Mouse (Mus musculus) gastrocnemius, adult 8-10 months (tissue): ENCODE results near the gene Gm27029. TPM values are rescaled to one million over a fixed set of nuclear protein-coding genes. Genes with fewer than 3 reads are reported as not detected.
"Not testable (repeated sequence)": the region's sequence is repeated elsewhere in the genome, so short reads cannot be mapped to it uniquely, and the experiment has no call there.

Experiments used
- DNase-seq, 2 experiments: peaks; one replicate each; pipeline ENCODE4 v3.0.0; 2022; ENCODE audit warnings: low spot score in 2 of 2
- total RNA-seq, 4 experiments: library from RNA; stranded (reverse); gene quantifications; 2 replicates each; pipeline ENCODE4 v1.2.4; 2022

Gm27029 gene
- total RNA-seq, 4 experiments from 2014 or later, result 4.4 to 13.0 (median 8.2) TPM

DNA sequence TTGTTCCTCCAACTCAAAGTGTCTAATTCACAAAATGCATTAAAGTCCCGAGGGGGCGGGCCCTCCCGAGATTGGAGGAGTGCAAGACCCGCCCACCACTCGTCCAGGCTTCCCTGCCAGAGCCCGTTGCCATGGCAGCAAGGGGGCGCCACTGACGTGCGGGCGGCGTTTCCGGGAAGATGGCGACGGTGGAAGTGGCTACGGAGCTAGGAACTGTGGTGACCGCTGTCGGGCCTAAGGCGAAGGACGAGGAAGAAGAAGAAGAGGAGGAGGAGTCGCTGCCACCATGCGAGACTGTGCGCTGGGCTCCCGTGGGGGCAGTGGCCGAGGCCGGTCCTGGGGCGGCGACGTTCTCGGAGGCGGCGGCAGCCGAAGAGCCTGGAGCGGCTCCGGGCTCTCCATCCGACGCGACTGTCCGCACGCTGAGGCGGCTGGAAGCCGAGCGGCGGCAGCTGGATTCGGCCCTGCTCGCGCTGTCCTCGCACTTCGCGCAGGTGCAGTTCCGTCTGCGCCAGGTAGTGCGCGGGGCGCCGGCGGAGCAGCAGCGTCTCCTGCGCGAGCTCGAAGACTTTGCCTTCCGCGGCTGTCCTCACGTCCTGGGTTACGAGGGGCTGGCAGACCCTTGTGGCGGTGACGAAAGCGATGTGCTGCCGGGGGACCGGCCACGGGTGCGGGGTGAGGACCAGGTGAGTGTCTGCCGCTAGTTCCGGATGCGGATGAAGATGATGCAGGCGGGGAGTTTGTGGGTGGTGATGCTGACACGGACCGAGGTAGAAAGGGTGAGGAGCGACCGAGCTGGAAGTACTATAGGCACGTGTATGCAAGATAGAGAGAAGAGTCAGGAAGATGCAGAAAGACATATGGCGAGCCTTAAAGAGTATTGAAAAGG, 573 bp upstream of the Gm27029 start, which contains the start of the genes Rundc1 and Ptges3l:
Rundc1 (plus strand) TSS at position 161 of the 889 bp plus-strand sequence.
Ptges3l (minus strand) TSS at position 409 of the 889 bp plus-strand sequence.
- peak; percentile 96 for DNase-seq

GRCm38 (mm10) chr11:101420148-101420547, 4.4 kb downstream of the Gm27029 start:
- DNase-seq, result no peak

DNA sequence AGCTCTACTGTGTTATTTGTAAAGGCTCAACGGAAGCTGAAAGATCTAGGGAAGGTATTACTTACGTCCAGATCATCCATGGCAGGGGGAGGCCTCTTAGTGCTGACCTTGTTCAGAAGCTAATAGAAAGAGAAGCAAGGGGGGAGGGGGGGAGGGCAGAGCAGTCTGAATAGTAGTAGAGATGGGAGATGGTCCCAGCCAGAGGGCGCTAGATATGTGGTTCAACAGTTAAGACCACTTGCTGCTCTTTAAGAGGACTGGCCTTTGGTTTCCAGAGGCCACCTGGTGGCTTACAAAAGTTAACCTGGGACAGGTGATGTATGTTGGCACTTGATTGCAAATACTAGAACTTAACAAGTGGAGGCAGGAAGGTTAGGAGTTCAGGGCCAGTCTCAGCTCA, 5.0 kb downstream of the Gm27029 start:
- DNase-seq, result no peak

GRCm38 (mm10) chr11:101418991-101419390, 5.6 kb downstream of the Gm27029 start:
- no peak for DNase-seq

GRCm38 (mm10) chr11:101417101-101417855, 7.3 kb downstream of the Gm27029 start, which contains the start of gene Aarsd1:
Gene Aarsd1, minus strand, starts transcription at chr11:101417615.
- DNase-seq, result peak; percentile 67 to 77

- no peak for DNase-seq
Measured at GRCm38 (mm10) chr11:101416433-101417100, 8.0 kb downstream of the Gm27029 start.

DNA sequence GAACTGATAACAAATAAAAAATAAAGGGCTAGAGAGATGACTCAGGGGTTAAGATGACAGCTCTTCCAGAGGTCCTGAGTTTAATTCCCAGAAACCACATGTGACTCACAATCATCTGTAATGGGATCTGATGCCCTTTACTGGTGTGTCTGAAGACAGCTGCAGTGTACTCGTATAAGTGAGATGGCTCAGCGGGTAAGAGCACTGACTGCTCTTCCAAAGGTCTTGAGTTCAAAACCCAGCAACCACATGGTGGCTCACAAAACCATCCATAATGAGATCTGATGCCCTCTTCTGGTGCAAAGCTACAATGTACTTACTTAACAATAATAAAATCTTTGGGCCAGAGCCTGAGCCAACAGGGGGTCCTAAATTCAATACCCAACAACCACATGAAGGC, 9.3 kb downstream of the Gm27029 start:
- DNase-seq, result no peak

- peak; percentile 28 to 32 for DNase-seq
Measured at GRCm38 (mm10) chr11:101395110-101395509, 29.5 kb downstream of the Gm27029 start.

- DNase-seq, result no peak
Measured at GRCm38 (mm10) chr11:101381817-101382216, 42.8 kb downstream of the Gm27029 start.

- no peak for DNase-seq
Measured at GRCm38 (mm10) chr11:101378926-101379325, 45.7 kb downstream of the Gm27029 start.

GRCm38 (mm10) chr11:101378196-101378595, 46.4 kb downstream of the Gm27029 start:
- not testable (repeated sequence) for DNase-seq

DNA sequence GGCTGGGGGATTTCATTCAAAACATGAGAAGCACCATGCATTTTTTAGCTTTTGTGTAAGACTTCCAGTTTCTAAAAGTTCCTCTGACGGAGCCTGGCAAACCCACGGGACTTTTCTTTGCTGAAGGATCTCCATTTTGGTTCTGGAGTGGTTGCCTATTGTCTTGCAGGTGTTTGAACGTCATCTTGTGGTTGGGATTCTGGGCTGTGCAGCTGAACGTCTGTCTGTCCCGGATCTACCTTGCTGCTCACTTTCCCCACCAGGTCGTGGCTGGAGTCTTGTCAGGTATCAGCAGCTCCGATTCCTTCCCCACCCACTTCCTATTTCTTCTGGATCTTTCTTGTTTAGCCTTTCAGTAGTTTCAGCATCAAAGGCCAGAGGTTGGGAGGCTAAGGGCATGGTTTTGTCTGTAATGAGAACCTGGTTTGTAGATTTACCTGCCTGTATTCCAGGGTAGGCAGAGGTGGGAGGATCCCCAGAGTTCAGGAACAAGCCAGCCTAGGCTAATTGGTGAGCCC, 50.1 kb downstream of the Gm27029 start:
- DNase-seq, result no peak

- no peak for DNase-seq
Measured at GRCm38 (mm10) chr11:101370141-101370540, 54.5 kb downstream of the Gm27029 start.

DNA sequence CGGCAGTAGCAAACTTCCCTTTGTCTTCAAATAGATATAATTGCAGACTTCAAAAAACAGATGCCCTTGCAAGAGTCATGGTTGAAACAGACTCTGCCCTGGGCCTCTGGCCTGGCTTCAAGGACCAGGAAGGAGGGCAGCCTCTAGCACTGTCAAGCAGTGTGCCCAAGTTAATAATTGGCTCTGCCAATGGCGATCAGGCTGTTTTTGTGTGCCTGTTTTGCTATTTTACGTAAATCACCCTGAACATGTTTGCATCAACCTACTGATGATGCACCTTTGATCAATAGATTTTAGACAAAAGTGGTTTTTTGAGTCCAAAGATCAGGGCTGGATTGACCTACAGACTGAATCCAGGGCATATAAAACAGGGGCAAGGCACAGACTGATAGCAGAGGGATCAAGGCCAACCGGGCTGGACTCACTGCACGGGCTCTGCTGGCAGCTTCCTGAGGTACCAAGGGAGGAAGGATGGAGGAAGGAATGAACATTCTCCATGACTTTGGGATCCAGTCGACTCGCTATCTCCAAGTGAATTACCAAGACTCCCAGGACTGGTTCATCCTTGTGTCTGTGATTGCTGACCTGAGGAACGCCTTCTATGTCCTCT, 57.2 kb downstream of the Gm27029 start, which contains the start of gene G6pc:
G6pc (plus strand) TSS at position 236 of the 610 bp plus-strand sequence.
- no peak for DNase-seq

DNA sequence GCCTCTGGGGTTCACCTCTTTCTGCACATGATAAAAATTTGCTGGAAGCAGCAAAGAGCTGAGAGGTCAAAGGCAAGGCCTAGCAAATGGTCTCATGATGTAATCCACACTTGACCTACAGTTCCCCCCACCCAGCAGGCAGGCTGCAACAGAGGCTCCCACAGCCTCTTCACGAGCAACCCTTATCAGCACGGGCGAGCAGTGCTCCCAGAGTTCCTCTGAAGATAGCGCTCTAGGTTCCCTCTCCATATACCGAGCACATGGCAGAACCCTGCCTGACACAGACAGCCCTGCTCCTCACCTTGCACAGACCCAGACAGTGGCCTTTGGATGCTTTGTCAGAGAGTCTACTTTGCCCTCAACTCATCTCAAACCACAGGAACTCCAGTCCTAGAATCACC, 60.1 kb downstream of the Gm27029 start:
- DNase-seq, result no peak

DNA sequence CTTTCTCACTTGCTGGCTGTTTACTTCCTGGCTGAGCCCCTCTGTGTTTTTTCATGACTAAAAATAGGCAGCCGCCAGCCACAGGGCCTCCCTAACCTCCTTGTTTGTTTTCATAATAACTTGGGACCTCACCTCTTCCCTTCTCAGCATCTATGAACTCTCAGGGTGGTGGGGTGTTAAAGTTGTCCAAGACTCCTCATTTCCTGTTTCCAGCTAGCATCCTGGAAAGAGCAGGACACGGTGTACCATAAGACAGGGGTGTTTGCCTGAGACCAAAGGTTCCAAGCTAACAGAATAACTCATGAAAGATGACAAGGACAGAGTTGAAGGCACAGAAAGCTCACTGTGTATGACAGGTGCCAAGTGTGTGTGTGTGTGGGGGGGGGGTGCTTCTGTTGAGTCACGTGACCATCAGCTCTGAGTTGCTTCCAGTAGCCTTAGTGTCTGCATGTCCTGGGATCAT, 63.9 kb downstream of the Gm27029 start:
- DNase-seq, result no peak

GRCm38 (mm10) chr11:101359776-101360175, 64.8 kb downstream of the Gm27029 start:
- DNase-seq, result no peak

DNA sequence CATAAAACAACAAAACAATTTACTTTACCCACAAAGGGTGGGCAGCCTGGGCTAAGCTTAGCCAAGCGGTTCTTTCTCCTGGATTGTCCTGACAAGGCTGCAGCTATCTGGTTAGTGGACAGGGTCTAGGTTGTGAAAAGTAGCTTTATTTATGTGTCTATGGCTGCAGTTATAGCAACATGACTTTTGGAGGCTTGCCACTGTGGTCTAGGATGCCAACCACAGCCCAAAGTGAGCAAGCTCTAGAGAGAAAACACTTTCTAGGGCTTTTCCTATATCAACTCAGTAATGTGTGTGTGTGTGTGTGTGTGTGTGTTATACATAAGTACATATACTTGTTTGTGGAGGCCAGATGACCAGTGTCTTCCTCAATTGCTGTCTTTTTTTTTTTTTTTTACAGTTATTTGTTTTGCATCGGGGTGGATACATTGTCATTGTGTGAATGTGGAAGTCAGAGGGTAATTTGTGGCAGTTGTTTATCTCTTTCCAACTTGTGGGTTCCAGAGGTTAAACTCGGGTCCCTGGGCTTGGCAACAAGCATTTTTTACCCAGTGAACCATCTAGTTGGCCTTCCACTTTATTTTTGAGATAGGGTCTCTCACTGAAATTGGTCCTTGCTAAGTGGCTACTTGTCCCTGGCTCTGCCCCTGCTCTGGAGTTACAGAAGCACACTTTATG, 67.0 kb downstream of the Gm27029 start:
- no peak for DNase-seq
